Mouse (Mus musculus): Measurements from ENCODE around the gene Trim11. TPM values are rescaled to one million over a fixed set of nuclear protein-coding genes. Genes with fewer than 3 reads are reported as not detected.

The Trim11 gene
- polyA plus RNA-seq (2015; fragmentation: Nextera tagmentation; extraction: Ambion mirVana): 20.8 and 21.8 TPM in 2 replicates

DNA sequence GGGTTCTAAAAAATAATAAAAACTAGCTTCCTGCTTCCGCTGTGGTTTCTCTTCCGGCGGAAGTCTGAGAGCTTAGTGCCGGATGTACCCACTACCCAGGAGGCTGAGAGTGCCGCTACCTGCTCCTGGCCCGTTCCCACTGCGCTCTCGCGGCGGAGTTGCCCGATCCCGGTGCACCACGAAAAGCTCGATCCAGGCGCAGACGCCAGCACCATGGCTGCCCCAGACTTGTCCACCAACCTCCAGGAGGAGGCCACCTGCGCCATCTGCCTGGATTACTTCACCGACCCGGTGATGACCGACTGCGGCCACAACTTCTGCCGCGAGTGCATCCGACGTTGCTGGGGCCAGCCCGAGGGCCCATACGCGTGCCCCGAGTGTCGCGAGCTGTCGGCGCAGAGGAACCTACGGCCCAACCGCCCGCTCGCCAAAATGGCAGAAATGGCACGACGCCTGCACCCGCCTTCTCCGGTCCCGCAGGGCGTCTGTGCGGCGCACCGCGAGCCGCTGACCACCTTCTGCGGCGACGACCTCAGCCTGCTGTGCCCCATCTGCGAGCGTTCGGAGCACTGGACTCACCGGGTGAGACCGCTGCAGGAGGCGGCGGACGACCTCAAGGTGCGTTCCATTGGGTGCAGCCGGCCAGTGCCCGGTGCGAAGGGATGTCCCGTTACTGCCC is at the start of gene Trim11:
Gene Trim11, plus strand, starts transcription at position 67 of the 679 bp plus-strand sequence.
- H3K27me3 ChIP-seq: no peaks in the 10 kb centered on the region
- H3K4me1 ChIP-seq (replicated peaks): peaks cover 61% of the 10 kb centered on the region
- H3K36me3 ChIP-seq: peaks cover 19% of the 10 kb centered on the region
- WGBS: under 1% methylated on average over 64 of the region's 64 CpGs
- peak within 1 kb of the TSS; percentile 93 for H3K9ac ChIP-seq
- H3K9me3 ChIP-seq: no peaks in the 10 kb centered on the region
- peak; percentile 86 for ATAC-seq (ENCODE audit: low FRiP score)
- H3K4me3 ChIP-seq: peak within 1 kb of the TSS; percentile 99
- peak within 1 kb of the TSS; percentile 83 for H3K27ac ChIP-seq
- peak within 1 kb of the TSS; percentile 100 for H3K4me2 ChIP-seq

DNA sequence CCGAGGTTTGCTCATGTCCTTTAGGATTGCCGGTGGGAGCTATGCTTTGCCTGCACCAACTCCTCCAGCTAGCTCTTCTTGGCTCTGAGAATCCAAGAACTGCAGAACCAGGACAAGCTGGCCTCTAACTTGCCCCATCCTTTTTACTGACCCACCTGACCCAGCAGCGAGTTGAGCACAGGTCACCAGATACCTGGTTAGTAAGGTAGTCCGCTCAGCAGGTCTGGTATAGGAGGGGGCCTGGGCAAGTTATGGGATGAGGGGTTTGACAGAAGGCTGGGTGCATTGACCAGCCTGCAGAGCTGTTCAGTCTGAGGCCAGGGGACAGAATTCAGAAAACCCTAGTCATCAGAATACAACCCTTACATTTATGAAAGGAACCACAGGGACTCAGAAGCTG is 48.8 kb upstream of the Trim11 start:
- Histone ChIP-seq H3K9ac (no peak overlapping the region), H3K4me2 (no peak overlapping the region), H3K27me3 (no peaks in the 10 kb centered on the region), H3K36me3 (peaks cover 35% of the 10 kb centered on the region), H3K27ac (no peak overlapping the region), H3K4me1 (replicated peaks) (peaks cover 4% of the 10 kb centered on the region; the same call in 1 of the 2 replicates), H3K9me3 (no peaks in the 10 kb centered on the region), H3K4me3 (no peak overlapping the region)
- WGBS: 84% methylated on average over 4 of the region's 4 CpGs
- no peak for ATAC-seq (ENCODE audit: low FRiP score)

DNA sequence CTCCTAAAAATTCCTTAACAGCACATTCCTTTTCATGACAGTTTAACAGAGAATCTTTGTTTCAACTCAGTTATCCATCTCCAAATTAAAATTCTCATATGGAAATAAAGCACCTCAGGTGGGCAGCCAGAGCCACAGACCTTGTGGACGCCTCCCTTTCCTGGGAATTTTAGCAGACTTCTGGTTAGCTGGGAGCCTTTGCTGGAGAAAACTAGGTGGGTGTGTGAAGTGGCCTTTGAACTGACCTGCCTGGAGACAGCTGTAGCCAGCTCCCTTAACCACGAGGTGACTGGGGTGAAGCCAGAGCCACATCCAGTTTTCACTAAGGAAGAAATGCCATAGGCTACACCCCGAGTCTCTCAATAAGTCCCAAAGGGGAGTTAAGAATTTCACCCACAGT is 48.3 kb upstream of the Trim11 start:
- no peak overlapping the region for H3K4me2 ChIP-seq
- ATAC-seq (ENCODE audit: low FRiP score): no peak
- peaks cover 41% of the 10 kb centered on the region for H3K36me3 ChIP-seq
- H3K9me3 ChIP-seq: no peaks in the 10 kb centered on the region
- no peak overlapping the region for H3K27ac ChIP-seq
- no peak overlapping the region for H3K4me3 ChIP-seq
- WGBS: 60% methylated on average over 3 of the region's 3 CpGs
- H3K27me3 ChIP-seq: no peaks in the 10 kb centered on the region
- no peak overlapping the region for H3K9ac ChIP-seq
- H3K4me1 ChIP-seq (replicated peaks): peaks cover 6% of the 10 kb centered on the region; the same call in 1 of the 2 replicates

DNA sequence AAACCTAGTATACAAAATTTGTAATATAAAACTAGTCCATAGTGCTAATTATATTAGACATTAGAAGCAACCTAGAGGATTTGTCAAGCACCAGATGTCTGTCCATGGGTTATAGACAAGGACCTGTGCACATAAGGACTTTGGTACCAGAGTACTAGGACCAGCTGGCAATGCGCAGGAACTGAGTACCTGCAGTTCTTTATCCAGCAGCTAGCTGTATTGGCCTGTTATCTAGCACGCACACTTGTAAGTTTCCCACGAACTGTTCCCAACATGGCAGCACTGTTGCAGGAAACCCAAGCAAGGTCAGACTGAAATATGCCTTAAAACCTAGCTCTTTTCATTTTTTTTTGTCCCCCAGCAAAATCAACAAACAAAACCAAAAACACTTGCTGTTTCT is 47.6 kb upstream of the Trim11 start:
- H3K9me3 ChIP-seq: no peaks in the 10 kb centered on the region
- H3K36me3 ChIP-seq: peaks cover 45% of the 10 kb centered on the region
- H3K9ac ChIP-seq: no peak overlapping the region
- H3K4me3 ChIP-seq: no peak overlapping the region
- H3K4me2 ChIP-seq: no peak overlapping the region
- H3K27ac ChIP-seq: no peak overlapping the region
- no peaks in the 10 kb centered on the region for H3K27me3 ChIP-seq
- 95% methylated on average over 3 of the region's 3 CpGs for WGBS
- H3K4me1 ChIP-seq (replicated peaks): peaks cover 6% of the 10 kb centered on the region; the same call in 1 of the 2 replicates
- ATAC-seq (ENCODE audit: low FRiP score): no peak

DNA sequence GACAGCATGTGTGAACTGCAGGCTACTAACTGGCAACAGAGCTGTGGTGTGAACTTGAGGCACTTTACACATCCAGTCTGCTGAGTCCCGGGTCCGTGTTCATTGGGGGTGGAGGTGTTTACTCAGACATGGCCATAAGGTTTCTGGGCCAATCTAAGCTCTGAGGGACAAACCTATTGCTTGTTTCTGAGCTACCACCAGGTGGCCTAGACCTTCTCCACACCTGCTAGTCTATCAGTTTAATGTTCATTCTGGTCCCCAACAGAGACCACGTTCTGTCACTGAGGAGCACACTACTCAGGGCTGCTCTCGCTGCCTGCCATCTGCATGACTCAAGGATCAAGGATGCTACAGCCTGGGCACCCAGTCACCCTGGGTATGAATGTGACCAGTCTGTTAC is 46.3 kb upstream of the Trim11 start:
- no peaks in the 10 kb centered on the region for H3K27me3 ChIP-seq
- 82% methylated on average over 4 of the region's 4 CpGs for WGBS
- no peak overlapping the region for H3K4me3 ChIP-seq
- H3K4me1 ChIP-seq (replicated peaks): peaks cover 18% of the 10 kb centered on the region
- H3K36me3 ChIP-seq: peaks cover 57% of the 10 kb centered on the region
- 0 out of 2 replicates have a peak overlapping the region, but pooled peaks have one; percentile 24 for H3K9ac ChIP-seq
- no peaks in the 10 kb centered on the region for H3K9me3 ChIP-seq
- peak overlapping the region; percentile 23; the same call in 1 of the 2 replicates for H3K27ac ChIP-seq
- H3K4me2 ChIP-seq: no peak overlapping the region
- no peak; the same call in 1 of the 2 replicates for ATAC-seq (ENCODE audit: low FRiP score)

DNA sequence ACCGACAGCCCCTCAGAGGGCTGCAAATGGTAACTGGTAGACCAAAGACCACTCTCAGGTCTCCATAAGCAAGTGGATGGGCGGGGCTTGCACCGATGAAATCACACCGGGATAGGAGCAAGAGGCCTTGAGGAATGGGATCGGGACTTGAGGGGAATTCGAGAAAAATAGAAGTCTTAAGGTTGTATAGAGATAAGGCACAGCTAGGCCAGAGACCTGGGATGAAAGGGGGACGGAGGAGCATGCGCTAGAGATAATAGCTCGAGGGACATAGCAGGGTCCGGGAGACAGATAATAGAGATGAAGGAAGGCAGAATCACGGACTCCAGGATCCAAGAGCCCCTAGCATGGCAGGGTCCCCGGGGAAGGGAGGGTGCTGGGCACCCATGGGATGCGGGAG is 40.0 kb upstream of the Trim11 start:
- ATAC-seq (ENCODE audit: low FRiP score): peak; percentile 9; the same call in 1 of the 2 replicates
- peaks cover 34% of the 10 kb centered on the region for H3K4me1 ChIP-seq (replicated peaks)

DNA sequence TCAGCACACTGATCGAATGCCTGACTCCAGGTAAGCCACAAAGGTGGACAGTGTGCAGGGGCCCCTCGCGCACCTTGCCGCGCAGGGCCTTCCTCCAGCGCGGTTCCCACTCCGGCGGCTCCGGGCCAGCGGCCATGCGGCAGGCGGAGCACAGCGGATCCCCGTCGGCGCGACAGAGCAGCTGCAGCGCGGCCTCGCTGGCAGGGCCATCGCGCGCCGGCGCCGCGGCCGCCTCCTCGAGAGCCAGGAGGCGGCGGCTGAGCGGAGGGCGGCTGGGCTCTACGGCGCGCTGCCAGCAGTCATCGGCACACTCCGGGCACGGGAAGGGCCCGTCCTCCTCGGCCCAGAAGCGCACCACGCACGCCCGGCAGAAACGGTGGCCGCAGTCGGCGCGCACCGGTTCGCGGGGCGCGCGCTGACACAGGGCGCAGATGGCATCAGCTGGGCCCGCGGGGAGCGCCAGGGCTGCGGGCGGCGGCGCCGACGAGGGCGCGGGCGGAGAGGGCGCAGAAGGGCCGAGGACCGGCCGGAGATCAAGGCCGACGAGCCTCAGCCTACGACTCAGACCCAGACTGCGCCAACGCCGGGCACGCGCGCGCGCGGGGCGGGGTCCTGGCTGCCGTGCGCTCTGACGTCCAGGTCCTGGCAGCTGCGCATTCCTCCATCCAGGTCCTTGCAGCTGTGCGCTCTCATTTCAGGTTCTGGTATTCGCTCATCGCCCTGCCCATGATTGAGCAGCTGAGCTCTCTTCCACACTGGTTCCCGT is 39.4 kb upstream of the Trim11 start, which contains the start of gene Rnf187:
Gene Rnf187, minus strand, starts transcription at position 595 of the 766 bp plus-strand sequence.
- peak within 1 kb of the TSS; percentile 95 for H3K4me2 ChIP-seq
- peak within 1 kb of the TSS; percentile 96 for H3K4me3 ChIP-seq
- H3K27ac ChIP-seq: peak within 1 kb of the TSS; percentile 92
- peaks cover 34% of the 10 kb centered on the region for H3K4me1 ChIP-seq (replicated peaks)
- H3K9ac ChIP-seq: peak within 1 kb of the TSS; percentile 99
- H3K27me3 ChIP-seq: no peaks in the 10 kb centered on the region
- WGBS: under 1% methylated on average over 62 of the region's 95 CpGs
- H3K36me3 ChIP-seq: peaks cover 33% of the 10 kb centered on the region
- peak; percentile 96 for ATAC-seq (ENCODE audit: low FRiP score)
- H3K9me3 ChIP-seq: no peaks in the 10 kb centered on the region

More for the DNA sequence above, 40.0 kb upstream of the Trim11 start:
- H3K27ac ChIP-seq: peak overlapping the region; percentile 92
- peak overlapping the region; percentile 99 for H3K9ac ChIP-seq
- H3K27me3 ChIP-seq: no peaks in the 10 kb centered on the region
- H3K4me2 ChIP-seq: peak overlapping the region; percentile 95
- H3K4me3 ChIP-seq: peak overlapping the region; percentile 96
- no peaks in the 10 kb centered on the region for H3K9me3 ChIP-seq
- peaks cover 39% of the 10 kb centered on the region for H3K36me3 ChIP-seq
- WGBS: 2% methylated on average over 13 of the region's 13 CpGs

DNA sequence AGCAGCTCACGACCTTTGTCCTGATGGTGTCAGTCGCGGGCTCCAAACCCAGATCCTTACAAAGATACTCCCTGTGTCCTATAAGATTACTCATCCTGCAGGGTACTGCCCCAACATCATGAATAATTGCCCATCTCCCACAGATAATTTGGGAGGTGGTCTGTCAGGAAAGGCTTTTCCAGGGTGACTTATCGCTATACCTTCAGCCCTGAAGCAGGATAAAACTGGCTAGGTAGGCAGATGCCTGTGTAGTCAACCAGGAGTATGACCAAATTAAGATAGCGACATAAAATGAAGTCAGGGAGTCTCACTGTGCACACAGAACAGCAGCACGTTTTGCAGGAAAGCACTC is 38.8 kb upstream of the Trim11 start:
- H3K4me2 ChIP-seq: peak overlapping the region; percentile 95
- H3K9me3 ChIP-seq: no peaks in the 10 kb centered on the region
- H3K4me1 ChIP-seq (replicated peaks): peaks cover 34% of the 10 kb centered on the region
- no peaks in the 10 kb centered on the region for H3K27me3 ChIP-seq
- peak; percentile 72; the same call in 1 of the 2 replicates for ATAC-seq (ENCODE audit: low FRiP score)
- 16% methylated on average over 6 of the region's 6 CpGs for WGBS
- H3K9ac ChIP-seq: peak overlapping the region; percentile 99
- peak overlapping the region; percentile 92 for H3K27ac ChIP-seq
- peak overlapping the region; percentile 96 for H3K4me3 ChIP-seq
- peaks cover 27% of the 10 kb centered on the region for H3K36me3 ChIP-seq

DNA sequence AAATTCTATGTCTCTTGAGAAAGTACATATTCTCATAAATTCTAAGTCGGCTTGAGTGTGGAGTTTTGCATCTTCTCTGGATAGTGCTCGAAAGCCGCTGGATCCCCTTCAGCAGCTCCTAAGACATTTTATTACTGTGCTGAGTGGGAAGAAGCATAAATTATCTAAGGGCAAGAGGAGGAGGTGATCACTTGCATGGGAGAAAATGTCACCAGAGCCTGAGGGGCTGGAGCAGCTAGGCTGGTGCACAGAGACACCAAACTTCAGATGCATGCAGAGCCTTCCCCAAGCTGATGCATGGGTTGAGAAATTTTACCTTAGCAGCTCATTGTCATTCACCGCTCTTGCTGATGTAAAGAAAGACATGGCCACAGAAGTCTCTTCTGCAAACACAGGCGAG is 33.8 kb upstream of the Trim11 start:
- no peak for ATAC-seq (ENCODE audit: low FRiP score)
- no peak overlapping the region for H3K4me2 ChIP-seq
- H3K4me3 ChIP-seq: no peak overlapping the region
- H3K27ac ChIP-seq: no peak overlapping the region
- no peak overlapping the region for H3K9ac ChIP-seq
- H3K36me3 ChIP-seq: no peaks in the 10 kb centered on the region
- peaks cover 4% of the 10 kb centered on the region; the same call in 1 of the 2 replicates for H3K27me3 ChIP-seq
- 84% methylated on average over 5 of the region's 5 CpGs for WGBS
- peaks cover 18% of the 10 kb centered on the region; the same call in 1 of the 2 replicates for H3K4me1 ChIP-seq (replicated peaks)
- no peaks in the 10 kb centered on the region for H3K9me3 ChIP-seq

DNA sequence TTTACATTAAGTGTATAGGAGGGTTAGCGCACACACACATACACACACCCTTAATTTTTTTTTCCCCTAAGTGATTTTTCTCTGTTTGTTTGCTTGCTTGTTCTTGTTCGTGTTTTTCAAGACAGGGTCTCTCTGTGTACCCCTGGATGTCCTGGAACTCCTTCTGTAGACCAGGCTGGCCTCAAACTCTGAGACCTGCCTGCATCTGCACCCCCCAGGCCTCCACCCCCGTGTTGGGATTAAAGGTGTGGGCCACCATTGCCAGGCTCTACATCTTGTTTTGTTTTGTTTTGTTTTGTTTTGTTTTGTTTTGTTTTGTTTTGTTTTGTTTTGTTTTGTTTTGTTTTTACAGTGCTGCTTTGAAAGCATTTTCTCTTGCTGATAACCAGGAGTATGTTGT is 30.6 kb upstream of the Trim11 start:
- peaks cover 30% of the 10 kb centered on the region for H3K4me1 ChIP-seq (replicated peaks)
- no peak for ATAC-seq (ENCODE audit: low FRiP score)
- peak overlapping the region; percentile 59 for H3K4me2 ChIP-seq
- H3K27ac ChIP-seq: peak overlapping the region; percentile 100
- peak overlapping the region; percentile 78 for H3K9ac ChIP-seq
- H3K4me3 ChIP-seq: peak overlapping the region; percentile 64
- WGBS: 85% methylated on average over 3 of the region's 3 CpGs
- no peaks in the 10 kb centered on the region for H3K9me3 ChIP-seq
- H3K36me3 ChIP-seq: no peaks in the 10 kb centered on the region
- peaks cover 4% of the 10 kb centered on the region; the same call in 1 of the 2 replicates for H3K27me3 ChIP-seq

DNA sequence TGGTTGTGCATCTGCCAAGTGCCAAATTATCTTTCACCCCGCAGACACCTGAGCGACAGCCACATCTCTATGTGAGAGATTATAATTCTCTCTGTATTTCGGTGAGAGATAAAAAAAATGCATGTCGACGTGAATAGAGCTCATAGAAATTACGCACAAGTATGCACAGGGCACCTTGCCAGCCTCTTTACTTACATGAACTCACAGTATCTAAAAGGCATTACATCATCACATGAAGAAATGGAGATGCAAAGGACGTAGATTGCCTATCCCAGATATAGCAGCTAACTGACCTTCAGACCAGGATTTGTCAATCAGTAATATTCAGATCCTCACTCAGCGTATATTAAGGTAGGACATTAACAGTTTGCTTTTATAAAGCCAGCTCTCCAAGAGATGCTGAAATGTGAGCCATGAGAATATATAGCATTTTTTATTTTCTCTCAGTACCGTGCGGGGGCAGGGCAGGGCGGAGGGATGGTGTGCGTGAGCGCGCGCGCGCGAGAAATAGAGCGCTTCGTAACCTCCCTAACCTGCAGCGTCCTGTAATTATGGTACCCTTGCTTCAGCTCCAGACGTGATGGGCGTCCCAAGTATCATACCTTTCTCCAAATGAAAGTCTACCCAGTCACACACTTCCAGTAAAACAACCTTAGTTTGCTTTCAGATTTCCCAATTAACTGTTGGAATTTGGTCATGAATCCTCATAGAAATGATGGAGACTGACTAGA is 29.9 kb upstream of the Trim11 start:
- peak overlapping the region; percentile 100 for H3K27ac ChIP-seq
- peak overlapping the region; percentile 64 for H3K4me3 ChIP-seq
- H3K36me3 ChIP-seq: no peaks in the 10 kb centered on the region
- 12% methylated on average over 23 of the region's 23 CpGs for WGBS
- H3K9me3 ChIP-seq: no peaks in the 10 kb centered on the region
- H3K27me3 ChIP-seq: peaks cover 4% of the 10 kb centered on the region; the same call in 1 of the 2 replicates
- peak overlapping the region; percentile 78 for H3K9ac ChIP-seq
- H3K4me1 ChIP-seq (replicated peaks): peaks cover 34% of the 10 kb centered on the region
- peak overlapping the region; percentile 59 for H3K4me2 ChIP-seq
- ATAC-seq (ENCODE audit: low FRiP score): peak; percentile 83

Data from hindbrain, embryonic 13.5 days (tissue).